Mouse (Mus musculus) forebrain, embryonic 13.5 days (tissue): ENCODE measurements around the gene Igf2r. TPM values are rescaled to one million over a fixed set of nuclear protein-coding genes. Genes with fewer than 3 reads are reported as not detected.

Source experiments
- ATAC-seq: fragments of 200-750 bp; cut with Nextera tagmentation; 2 replicates; pipeline ENCODE4 v1.8.0; 2017
- H3K27ac ChIP-seq: fragments of 300-500 bp; sonication (generic); 2 replicates; pipeline ENCODE4 v1.5.1; 2015; ENCODE audit warnings: inconsistent platforms, mild to moderate bottlenecking, moderate library complexity
- H3K27me3 ChIP-seq: fragments of 300-500 bp; sonication (generic); 2 replicates; pipeline ENCODE4 v1.6.1; 2015; ENCODE audit warnings: mild to moderate bottlenecking, inconsistent platforms
- H3K36me3 ChIP-seq: fragments of 300-500 bp; sonication (generic); 2 replicates; pipeline ENCODE4 v1.6.1; 2015; ENCODE audit warnings: mild to moderate bottlenecking, inconsistent platforms; ENCODE audit not compliant: poor library complexity, severe bottlenecking
- H3K4me1 ChIP-seq: fragments of 300-500 bp; sonication (generic); 2 replicates; pipeline ENCODE4 v1.6.1; 2015; ENCODE audit warnings: inconsistent platforms
- H3K4me2 ChIP-seq: fragments of 300-500 bp; sonication (generic); 2 replicates; pipeline ENCODE4 v1.6.1; 2015; ENCODE audit warnings: inconsistent platforms, mild to moderate bottlenecking, moderate library complexity
- H3K4me3 ChIP-seq: fragments of 300-500 bp; sonication (generic); 2 replicates; pipeline ENCODE4 v1.5.1; 2015; ENCODE audit warnings: mild to moderate bottlenecking, inconsistent platforms
- H3K9ac ChIP-seq: fragments of 300-500 bp; sonication (generic); 2 replicates; pipeline ENCODE4 v1.6.1; 2015; ENCODE audit warnings: mild to moderate bottlenecking, inconsistent platforms
- H3K9me3 ChIP-seq: fragments of 300-500 bp; sonication (generic); replicated peaks from 2 replicates; pipeline ENCODE4 v1.6.1; 2016; ENCODE audit warnings: inconsistent platforms
- WGBS: fragments of 180-500 bp; shearing (Covaris S2); methylation state at CpG from one replicate; pipeline ENCODE4 v1.1.7; 2015; 5-methylcytosine and 5-hydroxymethylcytosine counted together
- polyA plus RNA-seq: library from polyadenylated mRNA; unstranded; fragments of >200 nt; fragmentation: Nextera tagmentation; extraction: Ambion mirVana; gene quantifications from 2 replicates; pipeline ENCODE4 v1.2.1, GENCODE M21; 2015

Igf2r gene
- polyA plus RNA-seq, 1 experiment from 2014 or later = 10.5 TPM

GRCm38 (mm10) chr17:12770500-12770899 is 1.0 kb upstream of the Igf2r start:
- no peaks in the 10 kb centered on the region for H3K36me3 ChIP-seq
- no peaks in the 10 kb centered on the region for H3K9me3 ChIP-seq
- no peak overlapping the region for H3K9ac ChIP-seq
- no peak overlapping the region for H3K4me2 ChIP-seq
- H3K27ac ChIP-seq = no peak overlapping the region
- ATAC-seq = no peak
- H3K27me3 ChIP-seq = 0 out of 2 replicates have a peak, but pooled peaks cover 3% of the 10 kb centered on the region
- WGBS = 90% methylated on average over 5 of the region's 5 CpGs
- no peak overlapping the region for H3K4me3 ChIP-seq
- peaks cover 30% of the 10 kb centered on the region for H3K4me1 ChIP-seq

- Histone ChIP-seq H3K4me3 (peak overlapping the region; percentile 87), H3K9ac (peak overlapping the region; percentile 92), H3K9me3 (no peaks in the 10 kb centered on the region), H3K27ac (peak overlapping the region; percentile 32; the same call in 1 of the 2 replicates), H3K4me1 (peaks cover 30% of the 10 kb centered on the region), H3K4me2 (peak overlapping the region; percentile 88), H3K27me3 (0 out of 2 replicates have a peak, but pooled peaks cover 3% of the 10 kb centered on the region), H3K36me3 (no peaks in the 10 kb centered on the region)
- ATAC-seq = peak; percentile 54; the same call in 1 of the 2 replicates
- WGBS = 11% methylated on average over 36 of the region's 41 CpGs
Measured at GRCm38 (mm10) chr17:12768415-12769379, 767 bp downstream of the Igf2r start.

GRCm38 (mm10) chr17:12767294-12767852 is 2.1 kb downstream of the Igf2r start:
- WGBS = 93% methylated on average over 6 of the region's 6 CpGs
- 0 out of 2 replicates have a peak, but pooled peaks cover 3% of the 10 kb centered on the region for H3K27me3 ChIP-seq

GRCm38 (mm10) chr17:12763412-12763811 is 6.1 kb downstream of the Igf2r start:
- H3K4me1 ChIP-seq = peaks cover 24% of the 10 kb centered on the region
- no peaks in the 10 kb centered on the region for H3K9me3 ChIP-seq
- H3K36me3 ChIP-seq = no peaks in the 10 kb centered on the region
- H3K4me3 ChIP-seq = no peak overlapping the region
- H3K9ac ChIP-seq = no peak overlapping the region
- 90% methylated on average over 2 of the region's 2 CpGs for WGBS
- H3K27me3 ChIP-seq = no peaks in the 10 kb centered on the region
- no peak overlapping the region for H3K4me2 ChIP-seq
- no peak overlapping the region for H3K27ac ChIP-seq
- no peak for ATAC-seq

More at GRCm38 (mm10) chr17:12767294-12767852, 2.1 kb downstream of the Igf2r start:
- Histone ChIP-seq H3K4me1 (peaks cover 30% of the 10 kb centered on the region), H3K4me2 (peak overlapping the region; percentile 88), H3K9me3 (no peaks in the 10 kb centered on the region), H3K9ac (no peak overlapping the region), H3K4me3 (no peak overlapping the region), H3K36me3 (no peaks in the 10 kb centered on the region), H3K27ac (no peak overlapping the region)
- ATAC-seq = no peak

GRCm38 (mm10) chr17:12760355-12761146 is 8.9 kb downstream of the Igf2r start:
- Histone ChIP-seq H3K4me3 (no peak overlapping the region), H3K4me1 (peaks cover 9% of the 10 kb centered on the region), H3K4me2 (no peak overlapping the region), H3K9ac (no peak overlapping the region), H3K9me3 (no peaks in the 10 kb centered on the region), H3K36me3 (0 out of 2 replicates have a peak, but pooled peaks cover 3% of the 10 kb centered on the region), H3K27ac (no peak overlapping the region), H3K27me3 (no peaks in the 10 kb centered on the region)
- no peak for ATAC-seq
- 82% methylated on average over 10 of the region's 10 CpGs for WGBS

- Histone ChIP-seq H3K36me3 (0 out of 2 replicates have a peak, but pooled peaks cover 3% of the 10 kb centered on the region), H3K9me3 (no peaks in the 10 kb centered on the region), H3K4me1 (peaks cover 9% of the 10 kb centered on the region), H3K27ac (no peak overlapping the region), H3K27me3 (no peaks in the 10 kb centered on the region), H3K9ac (no peak overlapping the region), H3K4me3 (no peak overlapping the region), H3K4me2 (no peak overlapping the region)
- no peak for ATAC-seq
- WGBS = 80% methylated on average over 8 of the region's 8 CpGs
Measured at GRCm38 (mm10) chr17:12759646-12760074, 9.8 kb downstream of the Igf2r start.

GRCm38 (mm10) chr17:12758701-12759455 is 10.6 kb downstream of the Igf2r start:
- H3K27me3 ChIP-seq = no peaks in the 10 kb centered on the region
- H3K4me2 ChIP-seq = no peak overlapping the region
- no peak overlapping the region for H3K27ac ChIP-seq
- WGBS = 92% methylated on average over 12 of the region's 12 CpGs
- H3K36me3 ChIP-seq = 0 out of 2 replicates have a peak, but pooled peaks cover 3% of the 10 kb centered on the region
- H3K4me3 ChIP-seq = no peak overlapping the region
- H3K9ac ChIP-seq = no peak overlapping the region
- peaks cover 9% of the 10 kb centered on the region for H3K4me1 ChIP-seq
- no peaks in the 10 kb centered on the region for H3K9me3 ChIP-seq
- ATAC-seq = no peak

- no peak overlapping the region for H3K4me3 ChIP-seq
- H3K4me2 ChIP-seq = no peak overlapping the region
- WGBS = 71% methylated on average over 5 of the region's 5 CpGs
- ATAC-seq = no peak
- H3K9ac ChIP-seq = no peak overlapping the region
- no peaks in the 10 kb centered on the region for H3K9me3 ChIP-seq
- peaks cover 9% of the 10 kb centered on the region for H3K4me1 ChIP-seq
- H3K27me3 ChIP-seq = no peaks in the 10 kb centered on the region
- H3K36me3 ChIP-seq = 0 out of 2 replicates have a peak, but pooled peaks cover 3% of the 10 kb centered on the region
- H3K27ac ChIP-seq = no peak overlapping the region; the same call in 1 of the 2 replicates
Measured at GRCm38 (mm10) chr17:12757990-12758389, 11.5 kb downstream of the Igf2r start.

GRCm38 (mm10) chr17:12757161-12757560 is 12.3 kb downstream of the Igf2r start:
- no peaks in the 10 kb centered on the region for H3K9me3 ChIP-seq
- WGBS = 89% methylated on average over 6 of the region's 6 CpGs
- H3K4me3 ChIP-seq = no peak overlapping the region
- no peaks in the 10 kb centered on the region for H3K27me3 ChIP-seq
- H3K36me3 ChIP-seq = 0 out of 2 replicates have a peak, but pooled peaks cover 3% of the 10 kb centered on the region
- no peak overlapping the region for H3K27ac ChIP-seq
- peaks cover 9% of the 10 kb centered on the region for H3K4me1 ChIP-seq
- no peak for ATAC-seq
- no peak overlapping the region for H3K9ac ChIP-seq
- H3K4me2 ChIP-seq = no peak overlapping the region

- H3K4me1 ChIP-seq = peaks cover 17% of the 10 kb centered on the region
- no peak overlapping the region for H3K4me3 ChIP-seq
- H3K27me3 ChIP-seq = no peaks in the 10 kb centered on the region
- H3K9ac ChIP-seq = no peak overlapping the region
- WGBS = 87% methylated on average over 4 of the region's 4 CpGs
- H3K4me2 ChIP-seq = no peak overlapping the region
- 0 out of 2 replicates have a peak, but pooled peaks cover 3% of the 10 kb centered on the region for H3K36me3 ChIP-seq
- no peak for ATAC-seq
- no peaks in the 10 kb centered on the region for H3K9me3 ChIP-seq
- no peak overlapping the region for H3K27ac ChIP-seq
Measured at GRCm38 (mm10) chr17:12755951-12756350, 13.5 kb downstream of the Igf2r start.

GRCm38 (mm10) chr17:12755146-12755545 is 14.3 kb downstream of the Igf2r start:
- H3K27ac ChIP-seq = no peak overlapping the region
- no peaks in the 10 kb centered on the region for H3K27me3 ChIP-seq
- H3K4me2 ChIP-seq = no peak overlapping the region
- no peaks in the 10 kb centered on the region for H3K9me3 ChIP-seq
- 0 out of 2 replicates have a peak, but pooled peaks cover 3% of the 10 kb centered on the region for H3K36me3 ChIP-seq
- H3K4me1 ChIP-seq = peaks cover 24% of the 10 kb centered on the region
- H3K9ac ChIP-seq = no peak overlapping the region
- no peak overlapping the region for H3K4me3 ChIP-seq
- 89% methylated on average over 4 of the region's 4 CpGs for WGBS
- no peak for ATAC-seq
